Mouse (Mus musculus): ENCODE measurements around the gene Mnt.

GRCm38 (mm10) chr11:74828965-74829550, 1.7 kb upstream of the Mnt start:
- TF ChIP-seq CTCF (conservative IDR thresholded peaks at IDR 0.05; ENCODE audit: low read length) (no peak), POU5F1 (IDR thresholded peaks at IDR 0.05; ENCODE audit: borderline replicate concordance, low read length) (no peak)

All from E14TG2a.4 (cell line).